Mouse (Mus musculus) lung, embryonic 16.5 days (tissue): ENCODE data around the gene Edrf1. TPM values are rescaled to one million over a fixed set of nuclear protein-coding genes. Genes with fewer than 3 reads are reported as not detected.

Source experiments
- ATAC-seq: fragments of 200-750 bp; cut with Nextera tagmentation; 2 replicates; pipeline ENCODE4 v1.8.0; 2017; ENCODE audit warnings: low read depth, mild to moderate bottlenecking, moderate library complexity
- H3K27ac ChIP-seq: fragments of 300-500 bp; sonication (generic); 2 replicates; pipeline ENCODE4 v1.5.1; 2014; ENCODE audit warnings: mild to moderate bottlenecking, control low read depth, low read length
- H3K27me3 ChIP-seq: fragments of 300-500 bp; sonication (generic); 2 replicates; pipeline ENCODE4 v1.6.1; 2014; ENCODE audit warnings: low read depth, low read length, mixed read lengths; ENCODE audit not compliant: control insufficient read depth, insufficient read depth
- H3K36me3 ChIP-seq: fragments of 300-500 bp; sonication (generic); 2 replicates; pipeline ENCODE4 v1.6.1; 2014; ENCODE audit warnings: low read length; ENCODE audit not compliant: control insufficient read depth, insufficient read depth
- H3K4me1 ChIP-seq: fragments of 300-500 bp; sonication (generic); replicated peaks from 2 replicates; pipeline ENCODE4 v1.6.1; 2014; ENCODE audit warnings: low read length, mixed read lengths; ENCODE audit not compliant: control insufficient read depth, insufficient read depth
- H3K4me2 ChIP-seq: fragments of 300-500 bp; sonication (generic); 2 replicates; pipeline ENCODE4 v1.6.1; 2014; ENCODE audit warnings: low read depth, low read length, control low read depth
- H3K4me3 ChIP-seq: fragments of 300-500 bp; sonication (generic); 2 replicates; pipeline ENCODE4 v1.5.1; 2014; ENCODE audit warnings: mild to moderate bottlenecking, low read length, control low read depth
- H3K9ac ChIP-seq: fragments of 300-500 bp; sonication (generic); 2 replicates; pipeline ENCODE4 v1.6.1; 2014; ENCODE audit warnings: low read length, control low read depth
- H3K9me3 ChIP-seq: fragments of 300-500 bp; sonication (generic); 2 replicates; pipeline ENCODE4 v1.6.1; 2016; ENCODE audit warnings: low read length; ENCODE audit not compliant: control insufficient read depth
- WGBS: fragments of 180-500 bp; shearing (Covaris S2); extraction: QIAGEN DNeasy Blood & Tissue Kit; methylation state at CpG from one replicate; pipeline ENCODE4 v1.1.7; 2014; 5-methylcytosine and 5-hydroxymethylcytosine counted together
- polyA plus RNA-seq: library from polyadenylated mRNA; unstranded; fragments of >200 nt; fragmentation: Nextera tagmentation; extraction: Ambion mirVana; gene quantifications from 2 replicates; pipeline ENCODE4 v1.2.1, GENCODE M21; 2015

Edrf1 gene
- polyA plus RNA-seq, 1 experiment from 2014 or later: 19.9 TPM

DNA sequence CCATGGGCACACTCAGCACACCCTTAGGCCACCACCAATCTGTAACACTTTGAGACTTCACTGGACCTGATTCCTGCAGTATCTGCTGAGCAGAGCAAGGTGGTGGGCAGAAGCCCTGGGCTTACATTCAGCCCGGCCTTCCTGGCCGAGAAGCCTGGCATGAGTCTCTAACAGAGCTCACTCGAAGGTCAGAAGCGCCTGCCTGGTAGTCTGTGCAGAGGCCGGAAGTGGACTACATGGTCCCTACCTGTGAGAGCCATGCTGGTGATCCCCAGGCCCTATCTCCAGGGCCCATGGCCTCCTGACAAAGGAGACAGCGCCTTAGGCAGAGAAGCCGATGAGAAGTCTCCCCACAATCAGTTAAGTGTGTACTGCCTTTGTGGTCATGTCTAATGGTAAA lies 64.0 kb downstream of the Edrf1 start:
- no peak overlapping the region for H3K4me3 ChIP-seq
- H3K27ac ChIP-seq: no peak overlapping the region
- no peak overlapping the region for H3K4me2 ChIP-seq
- ATAC-seq: no peak
- H3K27me3 ChIP-seq: no peaks in the 10 kb centered on the region
- peaks cover 2% of the 10 kb centered on the region; the same call in 1 of the 2 replicates for H3K36me3 ChIP-seq
- H3K9ac ChIP-seq: no peak overlapping the region
- no peaks in the 10 kb centered on the region for H3K9me3 ChIP-seq
- no peaks in the 10 kb centered on the region for H3K4me1 ChIP-seq
- WGBS: 92% methylated on average over 7 of the region's 7 CpGs

DNA sequence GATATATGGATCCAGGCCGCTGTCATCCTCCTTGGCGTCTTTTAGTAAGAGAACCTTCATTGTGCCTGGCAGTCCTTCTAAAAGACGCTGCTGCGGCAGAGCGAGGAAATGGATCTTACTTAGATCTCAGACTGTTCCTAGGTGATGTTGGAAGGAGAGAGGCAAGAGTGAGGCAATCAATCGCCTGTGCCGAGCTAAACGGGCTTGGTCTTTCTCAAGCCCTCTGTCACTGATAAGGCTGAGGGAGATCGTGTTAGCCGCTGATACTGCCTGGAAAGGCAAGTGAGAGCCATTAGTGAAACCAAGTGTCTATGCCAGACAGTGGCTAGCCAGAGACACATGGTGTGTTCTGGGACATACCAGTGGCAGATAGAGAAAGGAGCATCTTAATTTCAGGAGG lies 65.0 kb downstream of the Edrf1 start:
- Histone ChIP-seq H3K9ac (no peak overlapping the region), H3K4me2 (no peak overlapping the region), H3K36me3 (no peaks in the 10 kb centered on the region; the same call in 1 of the 2 replicates), H3K27me3 (no peaks in the 10 kb centered on the region), H3K9me3 (no peaks in the 10 kb centered on the region; the same call in 1 of the 2 replicates), H3K27ac (no peak overlapping the region), H3K4me3 (no peak overlapping the region), H3K4me1 (no peaks in the 10 kb centered on the region)
- ATAC-seq: no peak
- 67% methylated on average over 10 of the region's 10 CpGs for WGBS

DNA sequence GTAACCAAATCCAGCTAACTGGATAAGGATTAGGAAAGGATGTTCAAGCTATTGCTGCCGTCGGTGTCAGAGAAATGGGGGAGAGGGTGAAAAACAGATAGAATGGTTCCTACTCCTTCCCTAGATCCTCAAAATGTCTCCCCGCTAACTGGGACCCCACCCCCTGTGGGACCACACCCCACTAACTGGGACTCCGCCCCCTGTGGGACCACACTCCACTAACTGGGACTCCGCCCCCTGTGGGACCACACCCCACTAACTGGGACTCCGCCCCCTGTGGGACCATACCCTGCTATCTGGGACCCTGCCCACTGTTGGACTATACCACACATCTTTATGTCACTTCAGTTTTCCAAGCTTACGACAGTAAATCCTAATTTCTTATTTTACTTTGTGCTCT lies 66.6 kb downstream of the Edrf1 start:
- Histone ChIP-seq H3K4me1 (peaks cover 4% of the 10 kb centered on the region), H3K4me2 (no peak overlapping the region), H3K27ac (no peak overlapping the region), H3K9ac (no peak overlapping the region), H3K27me3 (no peaks in the 10 kb centered on the region), H3K4me3 (no peak overlapping the region), H3K9me3 (peaks cover 3% of the 10 kb centered on the region; the same call in 1 of the 2 replicates), H3K36me3 (no peaks in the 10 kb centered on the region; the same call in 1 of the 2 replicates)
- WGBS: 88% methylated on average over 7 of the region's 7 CpGs
- no peak for ATAC-seq

DNA sequence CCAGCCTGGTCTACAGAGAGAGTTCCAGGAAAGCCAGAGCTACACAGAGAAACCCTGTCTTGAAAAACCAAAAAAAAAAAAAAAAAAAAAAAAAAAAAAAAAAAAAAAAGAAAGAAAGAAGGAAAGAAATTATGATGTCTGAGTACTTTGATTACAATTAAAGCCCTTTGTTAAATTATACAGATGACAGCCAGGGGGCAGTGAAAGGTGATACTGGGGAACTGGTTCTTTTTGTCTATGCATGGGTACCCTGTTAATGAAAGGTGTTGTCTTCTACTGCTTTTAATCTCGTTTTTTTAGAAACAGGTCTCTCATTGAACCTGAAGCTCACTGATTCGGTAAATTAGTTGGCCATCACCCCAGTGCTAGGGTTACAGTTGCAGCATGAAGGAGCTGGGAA lies 70.0 kb downstream of the Edrf1 start:
- no peak overlapping the region for H3K4me2 ChIP-seq
- no peak overlapping the region for H3K27ac ChIP-seq
- no peak overlapping the region for H3K9ac ChIP-seq
- 85% methylated on average over 2 of the region's 2 CpGs for WGBS
- H3K4me1 ChIP-seq: peaks cover 8% of the 10 kb centered on the region
- H3K4me3 ChIP-seq: no peak overlapping the region
- H3K27me3 ChIP-seq: no peaks in the 10 kb centered on the region
- no peak for ATAC-seq
- H3K36me3 ChIP-seq: no peaks in the 10 kb centered on the region
- H3K9me3 ChIP-seq: peaks cover 3% of the 10 kb centered on the region; the same call in 1 of the 2 replicates

DNA sequence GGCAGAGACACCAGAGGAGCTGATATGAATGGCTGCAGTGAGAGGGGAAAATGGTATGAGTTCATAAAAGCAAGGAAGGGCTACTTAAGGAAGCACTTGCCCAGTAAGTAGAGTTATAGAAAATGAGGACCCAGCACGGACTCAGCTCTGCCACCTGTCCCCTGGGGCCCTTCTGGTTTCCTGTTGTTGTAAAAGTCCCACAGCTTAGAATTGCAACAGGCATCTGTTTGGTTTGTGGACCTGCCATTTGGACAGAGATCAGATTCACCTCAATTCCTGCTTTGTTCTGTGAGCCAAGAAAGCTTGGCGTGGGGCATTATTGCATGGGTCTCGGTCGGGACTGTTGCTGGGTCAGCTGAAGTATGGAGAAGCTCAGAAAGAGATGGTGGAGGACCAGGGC lies 78.0 kb downstream of the Edrf1 start:
- Histone ChIP-seq H3K4me1 (no peaks in the 10 kb centered on the region), H3K9me3 (no peaks in the 10 kb centered on the region), H3K27ac (no peak overlapping the region), H3K4me3 (no peak overlapping the region), H3K27me3 (no peaks in the 10 kb centered on the region), H3K4me2 (no peak overlapping the region), H3K9ac (no peak overlapping the region), H3K36me3 (peaks cover 40% of the 10 kb centered on the region)
- 79% methylated on average over 4 of the region's 4 CpGs for WGBS
- no peak for ATAC-seq

DNA sequence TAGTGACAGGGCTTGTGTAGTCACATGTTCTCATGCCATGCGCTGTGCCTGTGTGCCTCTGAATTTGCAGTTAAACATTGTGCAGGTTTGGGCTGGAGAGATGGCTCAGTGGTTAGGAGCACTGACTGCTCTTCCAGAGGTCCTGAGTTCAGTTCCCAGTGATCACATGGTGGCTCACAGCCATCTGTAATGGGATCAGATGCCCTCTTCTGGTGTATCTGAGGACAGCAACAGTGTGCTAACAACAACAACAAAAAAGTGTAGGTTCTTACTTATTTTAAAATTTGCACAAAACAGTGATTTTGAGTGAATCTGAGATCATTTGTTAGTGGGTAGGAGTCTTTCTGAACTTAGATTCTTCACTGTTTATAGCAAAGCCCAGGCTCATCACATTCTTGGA lies 81.2 kb downstream of the Edrf1 start:
- Histone ChIP-seq H3K4me3 (no peak overlapping the region), H3K4me2 (no peak overlapping the region), H3K4me1 (no peaks in the 10 kb centered on the region), H3K27ac (no peak overlapping the region), H3K9ac (no peak overlapping the region), H3K27me3 (no peaks in the 10 kb centered on the region), H3K36me3 (peaks cover 56% of the 10 kb centered on the region), H3K9me3 (no peaks in the 10 kb centered on the region)
- 95% methylated on average over 1 of the region's 1 CpGs for WGBS
- ATAC-seq: no peak

DNA sequence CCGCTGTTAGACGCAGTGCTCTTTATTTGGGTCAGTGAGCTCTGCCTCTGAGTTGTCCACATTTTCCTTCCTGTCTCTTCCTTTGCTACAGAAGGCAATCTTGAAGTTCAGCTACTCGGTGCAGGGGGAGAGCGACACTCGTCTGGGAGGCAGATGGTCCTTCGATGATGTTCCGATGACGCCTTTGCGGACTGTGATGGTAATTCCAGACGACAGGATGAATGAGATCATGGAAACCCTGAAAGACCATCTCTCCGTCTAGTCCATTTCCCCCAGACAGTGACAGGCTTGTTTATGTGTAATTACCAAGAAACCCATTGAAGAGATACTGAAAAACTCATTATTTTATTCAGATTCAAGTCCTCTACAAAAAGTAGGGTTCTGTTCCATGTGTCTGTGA lies 83.3 kb downstream of the Edrf1 start:
- Histone ChIP-seq H3K9me3 (no peaks in the 10 kb centered on the region), H3K4me1 (no peaks in the 10 kb centered on the region), H3K9ac (no peak overlapping the region), H3K36me3 (peaks cover 45% of the 10 kb centered on the region), H3K27ac (no peak overlapping the region), H3K4me3 (no peak overlapping the region), H3K27me3 (no peaks in the 10 kb centered on the region), H3K4me2 (no peak overlapping the region)
- 82% methylated on average over 11 of the region's 11 CpGs for WGBS
- no peak for ATAC-seq

Other genes with a start within 250 kb of the Edrf1 start
- not detected in 2 replicates for gene Tex36, start 35.4 kb upstream of the Edrf1 start, polyA plus RNA-seq
- not detected in 2 replicates for gene Mmp21, start 42.5 kb downstream of the Edrf1 start, polyA plus RNA-seq
- gene Bccip, start 71.8 kb downstream of the Edrf1 start, polyA plus RNA-seq: 147 and 151 TPM in 2 replicates
- gene Uros, start 72.5 kb downstream of the Edrf1 start, polyA plus RNA-seq: 25.9 and 30.7 TPM in 2 replicates
- 2.7 and 3.1 TPM in 2 replicates for gene Fank1, start 139.3 kb downstream of the Edrf1 start, polyA plus RNA-seq
- gene Dhx32, start 145.2 kb downstream of the Edrf1 start, polyA plus RNA-seq: 27.7 and 29.2 TPM in 2 replicates